Mouse (Mus musculus) liver, embryonic 14.5 days (tissue): ENCODE data around the gene Nthl1. TPM values are rescaled to one million over a fixed set of nuclear protein-coding genes. Genes with fewer than 3 reads are reported as not detected.
A peak's percentile ranks its signal among the peaks of the same experiment; 100 is the strongest.

Experiments used
- ATAC-seq: fragments of 200-750 bp; cut with Nextera tagmentation; 2 replicates; pipeline ENCODE4 v1.8.0; 2017; ENCODE audit warnings: moderate number of reproducible peaks, mild to moderate bottlenecking, moderate library complexity; ENCODE audit not compliant: insufficient read depth
- DNase-seq, 3 experiments: peaks; one replicate each; pipeline ENCODE4 v3.0.0-alpha.2; 2012 to 2013; ENCODE audit warnings: low read depth in 3 of 3, low spot score in 3 of 3
- H3K27ac ChIP-seq: fragments of 300-500 bp; sonication (generic); 2 replicates; pipeline ENCODE4 v1.5.1; 2014; ENCODE audit warnings: moderate library complexity, mild to moderate bottlenecking, control low read depth, inconsistent platforms
- H3K27me3 ChIP-seq: fragments of 300-500 bp; sonication (generic); 2 replicates; pipeline ENCODE4 v1.6.1; 2014; ENCODE audit warnings: mild to moderate bottlenecking, low read length, moderate library complexity; ENCODE audit not compliant: control insufficient read depth, insufficient read depth
- H3K36me3 ChIP-seq: fragments of 300-500 bp; sonication (generic); replicated peaks from 2 replicates; pipeline ENCODE4 v1.6.1; 2014; ENCODE audit warnings: low read depth; ENCODE audit not compliant: control insufficient read depth, insufficient read depth
- H3K4me1 ChIP-seq, 2 experiments: fragments of 200-500 bp in 1 of 2; fragments of 300-500 bp in 1 of 2; sonication (generic) in 1 of 2; replicated peaks; 2 replicates each; pipeline ENCODE4 v1.6.1; 2012 to 2014; ENCODE audit warnings: antibody characterized with exemption in 1 of 2, inconsistent platforms in 1 of 2, low read length in 1 of 2; ENCODE audit not compliant: control insufficient read depth in 2 of 2, insufficient read depth in 2 of 2
- H3K4me2 ChIP-seq: fragments of 300-500 bp; sonication (generic); 2 replicates; pipeline ENCODE4 v1.6.1; 2014; ENCODE audit warnings: low read depth, mild to moderate bottlenecking, control low read depth, moderate library complexity
- H3K4me3 ChIP-seq, 2 experiments: fragments of 200-500 bp in 1 of 2; fragments of 300-500 bp in 1 of 2; sonication (generic) in 1 of 2; 2 replicates each; pipeline ENCODE4 v1.5.1; 2012 to 2014; ENCODE audit warnings: low read depth in 2 of 2, low read length in 2 of 2, mild to moderate bottlenecking in 2 of 2, control low read depth in 1 of 2, inconsistent platforms in 1 of 2, moderate library complexity in 1 of 2; ENCODE audit not compliant: insufficient read depth in 1 of 2
- H3K9ac ChIP-seq: fragments of 300-500 bp; sonication (generic); replicated peaks from 2 replicates; pipeline ENCODE4 v1.6.1; 2014; ENCODE audit warnings: mild to moderate bottlenecking, control low read depth, moderate library complexity
- H3K9me3 ChIP-seq: fragments of 300-500 bp; sonication (generic); 2 replicates; pipeline ENCODE4 v1.6.1; 2016; ENCODE audit warnings: low read length, mixed read lengths; ENCODE audit not compliant: control insufficient read depth
- CTCF ChIP-seq: IDR thresholded peaks from 2 replicates; pipeline ENCODE4 v1.5.1; 2016; ENCODE audit warnings: antibody characterized with exemption, low read depth, control low read depth
- EP300 ChIP-seq: IDR thresholded peaks from 2 replicates; pipeline ENCODE4 v1.6.1; 2016; ENCODE audit warnings: antibody characterized with exemption, low read depth
- WGBS: fragments of 180-500 bp; shearing (Covaris S2); extraction: QIAGEN DNeasy Blood & Tissue Kit; methylation state at CpG from one replicate; pipeline ENCODE4 v1.1.7; 2014; ENCODE audit not compliant: insufficient replicate concordance; 5-methylcytosine and 5-hydroxymethylcytosine counted together
- polyA plus RNA-seq, 2 experiments: library from polyadenylated mRNA; depleted of rRNA in 1 of 2; stranded (reverse) in 1 of 2; unstranded in 1 of 2; fragments of >200 nt; fragmentation: Nextera tagmentation in 1 of 2; extraction: Ambion mirVana in 1 of 2; gene quantifications; 2 replicates each; pipeline versions ENCODE4 v1.2.1 to v1.2.3; 2012 to 2014

The Nthl1 gene
- polyA plus RNA-seq, 2 experiments, result 5.9 to 6.2 TPM

- no peaks in the 10 kb centered on the region for H3K27me3 ChIP-seq
- no peak for DNase-seq
- WGBS, result 79% methylated on average over 17 of the region's 17 CpGs
- no peak overlapping the region for H3K9ac ChIP-seq
- H3K4me1 ChIP-seq, result no peaks in the 10 kb centered on the region
- no peak overlapping the region for H3K4me3 ChIP-seq
- peaks cover 12% of the 10 kb centered on the region; the same call in 1 of the 2 replicates for H3K36me3 ChIP-seq
- H3K27ac ChIP-seq, result no peak overlapping the region
- ATAC-seq, result no peak
- no peaks in the 10 kb centered on the region for H3K9me3 ChIP-seq
- H3K4me2 ChIP-seq, result no peak overlapping the region
- TF ChIP-seq EP300 (no peak), CTCF (peak; percentile 47)
Observed at GRCm38 (mm10) chr17:24595126-24596072, 37.1 kb upstream of the Nthl1 start.

DNA sequence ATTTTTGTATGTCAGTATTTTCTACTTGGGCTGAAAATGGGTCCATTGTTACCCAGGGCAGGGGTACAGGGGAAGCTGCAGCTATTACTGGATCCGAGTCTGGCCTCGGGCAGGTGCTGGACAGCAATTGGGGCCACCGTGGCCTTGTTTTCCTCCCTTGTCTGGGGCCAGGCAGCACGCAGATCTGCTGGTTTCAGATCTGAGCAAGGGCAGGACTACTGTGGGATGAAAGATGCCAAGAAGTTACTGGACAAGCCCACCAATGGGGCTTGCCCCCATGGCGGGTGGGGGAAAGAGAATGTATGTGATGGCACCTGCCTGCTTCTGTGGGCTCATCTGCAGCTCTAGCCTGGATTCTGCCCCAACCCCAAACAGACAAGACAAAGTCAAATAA is 36.4 kb upstream of the Nthl1 start:
- 67% methylated on average over 5 of the region's 5 CpGs for WGBS
- Histone ChIP-seq H3K4me1 (no peaks in the 10 kb centered on the region), H3K9me3 (no peaks in the 10 kb centered on the region), H3K4me3 (no peak overlapping the region), H3K27ac (no peak overlapping the region), H3K27me3 (no peaks in the 10 kb centered on the region), H3K4me2 (no peak overlapping the region), H3K9ac (no peak overlapping the region), H3K36me3 (peaks cover 12% of the 10 kb centered on the region; the same call in 1 of the 2 replicates)
- ATAC-seq (no peak), DNase-seq (no peak)
- TF ChIP-seq EP300 (no peak), CTCF (no peak)

DNA sequence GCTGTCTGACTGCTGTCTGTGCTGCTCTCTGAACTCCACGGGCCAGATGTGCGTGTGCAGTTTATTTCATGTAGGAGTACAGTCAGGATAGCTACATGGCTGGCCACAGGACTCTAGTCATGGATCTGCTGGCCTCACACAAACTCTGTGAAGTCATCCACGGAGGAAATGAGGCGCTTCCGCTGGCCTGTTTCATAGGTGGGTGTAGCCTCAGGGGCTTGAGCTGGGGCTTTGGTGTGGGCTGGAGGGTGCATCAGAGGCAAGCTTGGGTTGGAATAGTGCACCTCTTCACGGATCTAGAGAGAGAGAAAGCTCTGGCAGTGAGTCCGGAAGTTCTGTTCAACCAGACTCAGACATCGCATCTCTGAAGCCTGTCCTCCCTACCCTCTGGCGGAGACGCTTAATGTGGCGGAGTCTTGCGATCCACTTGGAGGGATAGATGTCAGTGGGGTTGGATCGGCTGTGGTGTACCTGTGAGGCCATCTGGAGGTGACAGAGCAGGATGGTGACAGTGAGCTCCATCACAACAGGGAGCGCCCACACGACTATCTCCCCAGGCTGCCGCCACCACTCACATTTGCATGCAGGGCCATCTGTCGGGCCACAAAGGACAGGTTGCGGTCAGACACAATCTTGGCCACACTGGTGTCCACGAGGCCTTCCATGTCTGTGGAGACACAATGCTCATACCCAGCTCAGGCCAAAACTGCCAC is 35.9 kb upstream of the Nthl1 start:
- peaks cover 12% of the 10 kb centered on the region; the same call in 1 of the 2 replicates for H3K36me3 ChIP-seq
- ATAC-seq, result no peak
- H3K9me3 ChIP-seq, result no peaks in the 10 kb centered on the region
- 82% methylated on average over 19 of the region's 19 CpGs for WGBS
- no peak overlapping the region for H3K4me2 ChIP-seq
- no peaks in the 10 kb centered on the region for H3K4me1 ChIP-seq
- no peaks in the 10 kb centered on the region for H3K27me3 ChIP-seq
- DNase-seq, result no peak
- H3K4me3 ChIP-seq, result no peak overlapping the region
- no peak overlapping the region for H3K9ac ChIP-seq
- TF ChIP-seq CTCF, result no peak
- no peak for TF ChIP-seq EP300
- no peak overlapping the region for H3K27ac ChIP-seq

DNA sequence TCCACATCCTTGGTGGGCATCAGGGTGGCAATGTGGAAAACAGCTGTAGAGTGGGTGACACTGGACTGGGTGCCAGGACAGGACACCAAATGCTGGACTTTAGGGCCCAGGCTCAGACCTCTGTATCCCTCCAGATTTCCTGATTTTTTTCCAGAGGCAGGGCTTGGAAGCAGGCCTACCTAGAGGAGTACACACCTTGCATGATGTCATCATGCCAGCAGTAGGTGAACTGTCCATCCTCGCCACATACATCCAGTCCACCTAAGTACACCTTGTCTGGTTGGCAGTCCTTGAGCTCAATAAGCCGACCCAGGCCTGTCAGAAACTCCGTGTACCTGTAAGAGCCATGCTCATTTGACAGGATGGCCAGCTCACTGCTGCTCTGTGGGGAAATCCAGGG is 34.5 kb upstream of the Nthl1 start:
- Histone ChIP-seq H3K4me3 (no peak overlapping the region), H3K9ac (no peak overlapping the region), H3K4me2 (no peak overlapping the region), H3K36me3 (peaks cover 12% of the 10 kb centered on the region; the same call in 1 of the 2 replicates), H3K27me3 (no peaks in the 10 kb centered on the region), H3K9me3 (no peaks in the 10 kb centered on the region), H3K27ac (no peak overlapping the region), H3K4me1 (no peaks in the 10 kb centered on the region)
- no peak for ATAC-seq
- no peak for TF ChIP-seq CTCF
- no peak for TF ChIP-seq EP300
- 83% methylated on average over 3 of the region's 3 CpGs for WGBS
- no peak for DNase-seq

GRCm38 (mm10) chr17:24600502-24600901 is 32.0 kb upstream of the Nthl1 start:
- H3K36me3 ChIP-seq, result peaks cover 8% of the 10 kb centered on the region; the same call in 1 of the 2 replicates
- no peaks in the 10 kb centered on the region for H3K9me3 ChIP-seq
- WGBS, result 93% methylated on average over 4 of the region's 4 CpGs
- no peak overlapping the region for H3K27ac ChIP-seq
- TF ChIP-seq EP300 (no peak), CTCF (no peak)
- H3K9ac ChIP-seq, result no peak overlapping the region
- H3K4me1 ChIP-seq, result 0 out of 4 replicates have a peak, but pooled peaks cover 0 to 3% of the 10 kb centered on the region in 2 experiments
- DNase-seq, result no peak
- ATAC-seq, result no peak
- H3K4me3 ChIP-seq, result no peak overlapping the region
- H3K27me3 ChIP-seq, result no peaks in the 10 kb centered on the region
- H3K4me2 ChIP-seq, result no peak overlapping the region
